Mouse (Mus musculus) bone marrow macrophage, adult 2 months (primary cell): ENCODE data around the gene Atp6v1g1. TPM values are rescaled to one million over a fixed set of nuclear protein-coding genes. Genes with fewer than 3 reads are reported as not detected.

ENCODE experiments used
- H3K27ac ChIP-seq: 2 replicates; pipeline ENCODE4 v1.5.1; 2012; ENCODE audit warnings: low read depth, low read length; ENCODE audit not compliant: insufficient read depth
- H3K4me1 ChIP-seq: 2 replicates; pipeline ENCODE4 v1.6.1; 2012; ENCODE audit warnings: low read length; ENCODE audit not compliant: control insufficient read depth, insufficient read depth
- H3K4me3 ChIP-seq: 2 replicates; pipeline ENCODE4 v1.5.1; 2012; ENCODE audit warnings: mild to moderate bottlenecking, low read length, moderate library complexity; ENCODE audit not compliant: insufficient read depth
- CTCF ChIP-seq: IDR thresholded peaks from 2 replicates; pipeline ENCODE4 v1.5.1; 2012; ENCODE audit warnings: low read depth, mild to moderate bottlenecking, low read length, moderate library complexity
- POLR2A ChIP-seq: IDR thresholded peaks from 2 replicates; pipeline ENCODE4 v1.6.1; 2012; ENCODE audit warnings: mild to moderate bottlenecking, low read depth, low read length, borderline replicate concordance
- polyA plus RNA-seq: library from polyadenylated mRNA; stranded (reverse); fragments of >200 nt; gene quantifications from 2 replicates; pipeline ENCODE4 v1.2.4, GENCODE M21; 2012; ENCODE audit not compliant: missing spikeins, insufficient read depth, insufficient read length

Atp6v1g1 gene
- polyA plus RNA-seq, 1 experiment: 270 TPM

DNA sequence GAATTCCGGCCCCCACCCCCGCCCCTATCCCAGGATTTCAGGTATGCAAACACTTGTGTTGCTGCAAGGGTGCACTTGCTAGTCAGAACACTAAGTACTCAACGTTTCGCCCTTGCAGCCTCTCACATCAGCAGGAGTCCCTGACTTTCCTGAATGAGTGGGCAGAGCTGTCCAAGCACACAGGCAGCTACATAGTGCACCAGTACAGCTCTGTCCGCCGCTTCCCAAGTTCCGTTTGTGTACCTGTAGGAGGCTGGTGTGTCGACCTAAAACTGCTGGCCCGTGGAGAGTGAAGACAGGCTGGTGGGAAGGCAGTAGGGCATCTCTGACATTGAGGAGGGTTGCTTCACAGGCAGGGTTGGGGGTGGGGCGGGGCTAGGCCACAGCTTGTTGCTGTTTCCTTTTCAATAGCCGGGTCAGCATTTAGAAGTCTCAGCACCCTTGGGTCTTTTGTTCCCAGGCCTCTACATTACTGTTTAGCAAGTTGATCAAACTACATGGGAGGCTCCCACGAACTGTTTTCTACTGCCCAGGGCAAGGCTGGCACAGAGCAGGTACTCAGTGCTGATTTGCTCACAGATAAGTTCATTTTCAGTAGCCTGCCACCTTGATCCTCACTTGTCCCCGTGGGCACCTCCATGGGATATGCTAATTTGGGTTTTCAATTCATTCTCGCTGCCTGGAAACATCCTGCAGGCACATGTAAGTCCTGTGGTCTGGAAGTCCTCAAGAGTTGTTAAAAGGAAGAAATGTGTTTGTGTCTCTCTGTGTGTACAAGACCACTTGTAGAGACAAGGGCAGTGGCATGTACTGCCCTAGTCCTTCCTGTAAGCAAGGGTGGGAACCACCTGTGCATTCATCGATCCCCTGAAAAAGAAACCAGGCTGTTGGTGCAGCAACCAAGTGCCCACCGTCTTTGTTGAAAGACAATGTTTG is 12.8 kb downstream of the Atp6v1g1 start:
- H3K4me3 ChIP-seq: peak overlapping the region; percentile 86
- H3K4me1 ChIP-seq: peaks cover 53% of the 10 kb centered on the region
- TF ChIP-seq CTCF: no peak
- no peak for TF ChIP-seq POLR2A
- peak overlapping the region; percentile 96 for H3K27ac ChIP-seq

DNA sequence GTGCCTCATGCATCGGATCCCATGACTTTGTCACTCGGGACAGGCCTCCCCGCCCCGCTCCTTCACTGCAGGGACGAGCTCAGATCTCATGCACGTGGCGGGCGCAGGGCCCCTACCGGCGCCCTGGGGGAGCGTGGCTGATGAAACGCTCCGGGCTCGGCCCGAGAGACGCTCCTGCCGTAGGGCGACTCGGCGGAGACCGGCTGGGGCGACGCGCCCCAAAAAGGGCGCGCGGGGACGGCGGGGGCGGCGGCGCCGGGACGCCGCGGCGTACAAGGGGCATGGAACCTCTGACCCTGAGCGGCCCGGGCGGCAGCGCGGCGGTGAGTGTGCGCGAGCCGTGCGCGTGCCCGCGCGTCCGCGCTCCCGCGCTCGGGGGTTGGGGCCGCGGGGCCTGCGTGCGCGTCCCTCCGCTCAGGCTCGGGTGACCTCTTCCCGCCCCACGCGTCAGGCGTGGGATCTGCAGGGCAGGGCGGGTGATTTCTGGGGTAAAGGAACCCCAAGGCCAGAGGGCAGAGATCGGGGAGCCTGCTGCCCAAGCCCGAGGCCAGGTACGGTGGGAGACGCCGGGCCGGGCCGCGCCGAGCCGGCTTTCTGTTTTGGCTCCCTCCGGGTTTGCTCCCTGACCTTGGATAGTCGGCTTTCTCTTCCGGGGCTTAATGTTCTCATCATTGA is 14.0 kb downstream of the Atp6v1g1 start, which contains the start of gene Tmem268:
TSS of gene Tmem268 (plus strand) at position 375 of the 675 bp plus-strand sequence.
- peak within 1 kb of the TSS; percentile 96 for H3K27ac ChIP-seq
- H3K4me1 ChIP-seq: peaks cover 58% of the 10 kb centered on the region
- TF ChIP-seq POLR2A (peak; percentile 45; the same call in 1 of the 2 replicates), CTCF (no peak)
- H3K4me3 ChIP-seq: peak within 1 kb of the TSS; percentile 86

GRCm38 (mm10) chr4:63559127-63559697 is 14.6 kb downstream of the Atp6v1g1 start:
- Histone ChIP-seq H3K4me1 (peaks cover 58% of the 10 kb centered on the region), H3K4me3 (peak overlapping the region; percentile 86), H3K27ac (peak overlapping the region; percentile 96)
- TF ChIP-seq CTCF (no peak), POLR2A (no peak)

- H3K4me1 ChIP-seq: peaks cover 56% of the 10 kb centered on the region
Measured at GRCm38 (mm10) chr4:63560079-63560478, 15.5 kb downstream of the Atp6v1g1 start.

DNA sequence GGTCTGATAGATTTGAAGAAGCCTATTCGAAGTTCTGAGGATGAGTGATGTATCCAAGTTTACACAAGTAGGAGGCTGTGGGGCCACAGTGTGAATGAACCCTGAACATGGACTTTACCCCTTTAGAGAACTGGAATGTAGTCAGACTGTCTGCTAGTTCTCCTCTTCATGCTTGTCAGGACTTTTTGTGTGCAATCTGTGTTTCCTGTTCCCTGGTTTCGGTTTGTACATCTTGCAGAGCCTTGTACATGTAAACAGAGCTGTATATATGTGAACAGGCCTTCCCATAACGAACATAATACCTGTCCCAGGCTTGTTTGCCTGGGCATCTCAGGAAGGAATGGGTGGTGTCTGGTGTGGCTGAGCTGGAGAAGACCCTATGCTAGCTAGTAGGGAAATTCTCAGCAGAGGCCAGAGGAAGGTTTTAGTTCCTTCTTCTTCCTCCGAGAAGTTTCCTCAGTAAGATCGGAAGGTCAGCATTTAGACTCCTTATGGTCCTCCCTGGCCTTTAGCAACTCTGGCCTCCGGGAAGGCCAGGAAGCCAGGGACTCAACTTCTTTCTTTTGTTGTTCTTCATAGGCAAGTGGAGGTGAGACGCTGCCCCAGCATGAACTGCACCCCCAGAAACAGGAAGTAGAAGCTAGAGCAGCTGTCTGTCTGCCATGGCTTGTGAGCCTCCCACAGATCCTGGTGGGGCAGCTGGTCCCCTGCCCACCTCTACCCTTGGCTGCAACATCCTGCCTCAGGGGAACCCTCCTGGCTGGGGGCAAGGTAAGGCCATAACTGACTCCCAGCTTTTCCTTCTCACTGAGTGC is 17.5 kb downstream of the Atp6v1g1 start:
- peak overlapping the region; percentile 96 for H3K27ac ChIP-seq
- TF ChIP-seq CTCF (no peak), POLR2A (no peak)
- H3K4me1 ChIP-seq: peaks cover 43% of the 10 kb centered on the region
- peak overlapping the region; percentile 47 for H3K4me3 ChIP-seq

More at GRCm38 (mm10) chr4:63560079-63560478, 15.5 kb downstream of the Atp6v1g1 start:
- Histone ChIP-seq H3K27ac (peak overlapping the region; percentile 96), H3K4me3 (peak overlapping the region; percentile 86)
- TF ChIP-seq CTCF: no peak
- no peak for TF ChIP-seq POLR2A

DNA sequence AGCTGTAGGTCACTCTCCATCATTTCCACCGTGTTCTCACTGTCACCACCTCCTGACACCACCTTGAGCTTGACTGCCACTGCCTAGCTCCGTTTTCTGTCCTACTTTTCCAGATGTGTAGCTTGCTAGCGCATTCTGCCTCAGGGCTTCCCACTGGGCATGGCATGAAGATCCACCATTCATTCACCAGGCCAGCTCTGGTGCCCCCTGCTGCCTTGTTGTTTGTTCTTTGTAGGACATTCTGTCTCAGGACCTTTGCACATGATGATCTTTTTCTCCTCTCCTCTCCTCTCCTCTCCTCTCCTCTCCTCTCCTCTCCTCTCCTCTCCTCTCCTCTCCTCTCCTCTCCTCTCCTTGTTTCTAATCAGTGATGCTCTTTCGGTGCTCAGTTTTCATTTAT is 18.2 kb downstream of the Atp6v1g1 start:
- TF ChIP-seq CTCF (no peak), POLR2A (no peak)
- Histone ChIP-seq H3K4me1 (peaks cover 38% of the 10 kb centered on the region), H3K4me3 (peak overlapping the region; percentile 47), H3K27ac (peak overlapping the region; percentile 96)

- no peak overlapping the region for H3K27ac ChIP-seq
- TF ChIP-seq POLR2A: no peak
- no peak for TF ChIP-seq CTCF
- H3K4me3 ChIP-seq: no peak overlapping the region
- peaks cover 7% of the 10 kb centered on the region for H3K4me1 ChIP-seq
Measured at GRCm38 (mm10) chr4:63567712-63568390, 23.3 kb downstream of the Atp6v1g1 start.

- Histone ChIP-seq H3K4me1 (no peaks in the 10 kb centered on the region), H3K4me3 (no peak overlapping the region), H3K27ac (no peak overlapping the region)
- TF ChIP-seq POLR2A: no peak
- TF ChIP-seq CTCF: no peak
Measured at GRCm38 (mm10) chr4:63569322-63569721, 24.8 kb downstream of the Atp6v1g1 start.

- TF ChIP-seq CTCF (no peak), POLR2A (no peak)
- Histone ChIP-seq H3K4me3 (no peak overlapping the region), H3K27ac (no peak overlapping the region), H3K4me1 (no peaks in the 10 kb centered on the region)
Measured at GRCm38 (mm10) chr4:63570208-63570781, 25.7 kb downstream of the Atp6v1g1 start.
